ENCODE assay signal across 15 mouse cellular contexts in the genomic region with DNA sequence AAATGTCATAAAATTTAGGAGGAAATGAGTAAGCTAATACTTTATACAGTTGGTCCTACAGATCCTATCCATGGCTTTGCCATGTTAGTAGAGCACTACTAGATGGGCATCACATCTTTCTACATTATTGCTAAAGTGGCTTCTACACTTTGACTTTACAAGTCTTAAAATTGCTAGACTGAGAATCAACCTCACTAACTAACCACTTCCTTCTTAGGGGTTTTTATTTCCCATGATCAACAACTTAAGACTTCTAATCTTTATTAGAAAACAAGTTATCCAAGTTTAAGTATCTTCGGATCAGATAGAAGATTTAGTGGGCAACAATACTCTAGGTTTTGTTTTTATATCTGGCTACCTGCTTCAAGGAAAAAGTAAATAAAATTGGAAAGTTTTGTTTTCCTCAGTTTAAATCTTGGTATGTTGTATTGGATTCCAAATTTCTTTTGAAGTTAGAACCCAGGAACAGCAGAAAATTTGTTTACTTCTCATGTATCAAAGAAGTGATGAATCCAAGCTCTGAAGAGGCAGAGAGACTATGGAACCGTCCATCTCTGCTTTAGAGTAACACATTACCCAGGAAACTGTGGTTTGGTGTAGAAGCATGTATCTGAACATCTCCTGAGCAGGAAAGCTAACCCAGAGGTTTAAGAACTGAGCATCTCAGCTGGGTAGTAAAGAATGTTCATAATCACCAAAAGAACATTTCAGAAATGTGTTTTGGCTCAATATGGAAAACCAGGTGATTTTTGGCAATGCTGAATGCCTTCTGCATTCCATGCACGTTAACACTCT.
"Had no signal": no experiment of that assay in that cellular context is flagged by ENCODE, and none has a peak within 500 bp of the region (broad histone marks: within the 10 kb centered on the region; RNA-seq: fewer than 3 reads in every experiment).

No protein-coding gene starts in this region.

- H3K27ac ChIP-seq: kidney, postnatal 0 days; layer of hippocampus, adult 2 months; limb, embryonic 10.5 days; liver, embryonic 15.5 days; midbrain, embryonic 13.5 days; neural tube, embryonic 15.5 days; stomach, postnatal 0 days had no signal

- H3K4me2 ChIP-seq: liver, embryonic 11.5 days; liver, embryonic 15.5 days; midbrain, embryonic 13.5 days; neural tube, embryonic 15.5 days had no signal

- ATAC-seq: intestine, postnatal 0 days; lung, postnatal 0 days; midbrain, embryonic 13.5 days had no signal

- H3K4me3 ChIP-seq: layer of hippocampus, adult 2 months; limb, embryonic 10.5 days; liver, embryonic 15.5 days; midbrain, embryonic 13.5 days; neural tube, embryonic 15.5 days had no signal

- H3K36me3 ChIP-seq: limb, embryonic 10.5 days; liver, embryonic 15.5 days; midbrain, embryonic 13.5 days; neural tube, embryonic 15.5 days had no signal

- H3K27me3 ChIP-seq: liver, embryonic 15.5 days; midbrain, embryonic 13.5 days; neural tube, embryonic 15.5 days had no signal

- H3K9ac ChIP-seq: liver, embryonic 15.5 days; midbrain, embryonic 13.5 days; neural tube, embryonic 15.5 days had no signal

- DNase-seq: kidney, adult 9 months; kidney, postnatal 4 days; lung, adult 2 months; lung, postnatal 36 days; right cerebral cortex, adult 18-20 months had no signal

- H3K9me3 ChIP-seq: limb, embryonic 10.5 days; liver, embryonic 15.5 days; midbrain, embryonic 13.5 days; neural tube, embryonic 15.5 days had no signal

- H3K4me1 ChIP-seq: limb, embryonic 10.5 days; liver, embryonic 15.5 days; midbrain, embryonic 13.5 days; neural tube, embryonic 15.5 days had no signal
